Mouse (Mus musculus): ENCODE results near the gene Rps12. TPM values are rescaled to one million over a fixed set of nuclear protein-coding genes. Genes with fewer than 3 reads are reported as not detected.

Rps12 gene
- 247 and 248 TPM in 2 replicates for polyA plus RNA-seq (2014; fragmentation: Nextera tagmentation; extraction: Ambion mirVana)

- H3K27me3 ChIP-seq (ENCODE audit: control insufficient read depth, insufficient read depth, low read length), result no peaks in the 10 kb centered on the region
- H3K27ac ChIP-seq (ENCODE audit: low read length), result peak within 1 kb of the TSS; percentile 91
- peaks cover 13% of the 10 kb centered on the region for H3K4me1 ChIP-seq (ENCODE audit: control insufficient read depth, insufficient read depth, low read length)
- peaks cover 33% of the 10 kb centered on the region for H3K36me3 ChIP-seq (ENCODE audit: control insufficient read depth, insufficient read depth, low read length)
- peak within 1 kb of the TSS; percentile 88 for H3K4me2 ChIP-seq (replicated peaks; ENCODE audit: low read depth, low read length)
- no peaks in the 10 kb centered on the region for H3K9me3 ChIP-seq (ENCODE audit: control insufficient read depth, low read depth, low read length)
- ATAC-seq (ENCODE audit: insufficient number of reproducible peaks, insufficient read depth, low FRiP score, low read depth), result peak; percentile 96
- peak within 1 kb of the TSS; percentile 82 for H3K4me3 ChIP-seq (ENCODE audit: low read depth, low read length)
- peak within 1 kb of the TSS; percentile 84 for H3K9ac ChIP-seq (replicated peaks; ENCODE audit: low read depth, low read length)
- under 1% methylated on average over 51 of the region's 51 CpGs for WGBS
Observed at GRCm38 (mm10) chr10:23787062-23787821, at the start of gene Rps12. Gene Rps12 (minus strand): TSS chr10:23787275.

GRCm38 (mm10) chr10:23836003-23836964, 49.2 kb upstream of the Rps12 start:
- Histone ChIP-seq H3K4me3 (ENCODE audit: low read depth, low read length) (no peak overlapping the region), H3K9ac (replicated peaks; ENCODE audit: low read depth, low read length) (no peak overlapping the region), H3K9me3 (ENCODE audit: control insufficient read depth, low read depth, low read length) (no peaks in the 10 kb centered on the region), H3K4me2 (replicated peaks; ENCODE audit: low read depth, low read length) (no peak overlapping the region), H3K36me3 (ENCODE audit: control insufficient read depth, insufficient read depth, low read length) (no peaks in the 10 kb centered on the region), H3K27ac (ENCODE audit: low read length) (no peak overlapping the region), H3K4me1 (ENCODE audit: control insufficient read depth, insufficient read depth, low read length) (no peaks in the 10 kb centered on the region), H3K27me3 (ENCODE audit: control insufficient read depth, insufficient read depth, low read length) (no peaks in the 10 kb centered on the region)
- ATAC-seq (ENCODE audit: insufficient number of reproducible peaks, insufficient read depth, low FRiP score, low read depth), result no peak
- WGBS, result 58% methylated on average over 9 of the region's 9 CpGs

- Histone ChIP-seq H3K36me3 (ENCODE audit: control insufficient read depth, insufficient read depth, low read length) (peaks cover 16% of the 10 kb centered on the region), H3K4me1 (ENCODE audit: control insufficient read depth, insufficient read depth, low read length) (no peaks in the 10 kb centered on the region), H3K4me3 (ENCODE audit: low read depth, low read length) (no peak overlapping the region), H3K9me3 (ENCODE audit: control insufficient read depth, low read depth, low read length) (no peaks in the 10 kb centered on the region), H3K9ac (replicated peaks; ENCODE audit: low read depth, low read length) (no peak overlapping the region), H3K27me3 (ENCODE audit: control insufficient read depth, insufficient read depth, low read length) (no peaks in the 10 kb centered on the region), H3K27ac (ENCODE audit: low read length) (no peak overlapping the region), H3K4me2 (replicated peaks; ENCODE audit: low read depth, low read length) (no peak overlapping the region)
- WGBS, result 87% methylated on average over 7 of the region's 7 CpGs
- no peak for ATAC-seq (ENCODE audit: insufficient number of reproducible peaks, insufficient read depth, low FRiP score, low read depth)
Observed at GRCm38 (mm10) chr10:23826516-23826915, 39.4 kb upstream of the Rps12 start.

GRCm38 (mm10) chr10:23816241-23816640, 29.2 kb upstream of the Rps12 start:
- ATAC-seq (ENCODE audit: insufficient number of reproducible peaks, insufficient read depth, low FRiP score, low read depth), result no peak
- Histone ChIP-seq H3K36me3 (ENCODE audit: control insufficient read depth, insufficient read depth, low read length) (no peaks in the 10 kb centered on the region; the same call in 1 of the 2 replicates), H3K4me1 (ENCODE audit: control insufficient read depth, insufficient read depth, low read length) (no peaks in the 10 kb centered on the region), H3K9me3 (ENCODE audit: control insufficient read depth, low read depth, low read length) (no peaks in the 10 kb centered on the region), H3K27ac (ENCODE audit: low read length) (no peak overlapping the region), H3K4me3 (ENCODE audit: low read depth, low read length) (no peak overlapping the region), H3K4me2 (replicated peaks; ENCODE audit: low read depth, low read length) (no peak overlapping the region), H3K27me3 (ENCODE audit: control insufficient read depth, insufficient read depth, low read length) (no peaks in the 10 kb centered on the region), H3K9ac (replicated peaks; ENCODE audit: low read depth, low read length) (no peak overlapping the region)
- 88% methylated on average over 7 of the region's 7 CpGs for whole genome bisulfite sequencing

GRCm38 (mm10) chr10:23815168-23815567, 28.1 kb upstream of the Rps12 start:
- Histone ChIP-seq H3K9me3 (ENCODE audit: control insufficient read depth, low read depth, low read length) (no peaks in the 10 kb centered on the region), H3K36me3 (ENCODE audit: control insufficient read depth, insufficient read depth, low read length) (no peaks in the 10 kb centered on the region; the same call in 1 of the 2 replicates), H3K27me3 (ENCODE audit: control insufficient read depth, insufficient read depth, low read length) (no peaks in the 10 kb centered on the region), H3K27ac (ENCODE audit: low read length) (no peak overlapping the region), H3K4me1 (ENCODE audit: control insufficient read depth, insufficient read depth, low read length) (no peaks in the 10 kb centered on the region), H3K9ac (replicated peaks; ENCODE audit: low read depth, low read length) (no peak overlapping the region), H3K4me3 (ENCODE audit: low read depth, low read length) (no peak overlapping the region), H3K4me2 (replicated peaks; ENCODE audit: low read depth, low read length) (no peak overlapping the region)
- ATAC-seq (ENCODE audit: insufficient number of reproducible peaks, insufficient read depth, low FRiP score, low read depth), result peak; percentile 61; the same call in 1 of the 2 replicates
- 50% methylated on average over 1 of the region's 1 CpGs for WGBS

GRCm38 (mm10) chr10:23812852-23813766, 26.0 kb upstream of the Rps12 start:
- Histone ChIP-seq H3K9ac (replicated peaks; ENCODE audit: low read depth, low read length) (no peak overlapping the region), H3K4me3 (ENCODE audit: low read depth, low read length) (no peak overlapping the region), H3K27me3 (ENCODE audit: control insufficient read depth, insufficient read depth, low read length) (no peaks in the 10 kb centered on the region), H3K36me3 (ENCODE audit: control insufficient read depth, insufficient read depth, low read length) (no peaks in the 10 kb centered on the region), H3K4me2 (replicated peaks; ENCODE audit: low read depth, low read length) (no peak overlapping the region), H3K4me1 (ENCODE audit: control insufficient read depth, insufficient read depth, low read length) (no peaks in the 10 kb centered on the region), H3K27ac (ENCODE audit: low read length) (no peak overlapping the region), H3K9me3 (ENCODE audit: control insufficient read depth, low read depth, low read length) (no peaks in the 10 kb centered on the region)
- WGBS, result 69% methylated on average over 11 of the region's 11 CpGs
- ATAC-seq (ENCODE audit: insufficient number of reproducible peaks, insufficient read depth, low FRiP score, low read depth), result no peak

- no peak overlapping the region for H3K27ac ChIP-seq (ENCODE audit: low read length)
- no peaks in the 10 kb centered on the region for H3K27me3 ChIP-seq (ENCODE audit: control insufficient read depth, insufficient read depth, low read length)
Observed at GRCm38 (mm10) chr10:23812438-23812759, 25.3 kb upstream of the Rps12 start.

More at GRCm38 (mm10) chr10:23812438-23812759, 25.3 kb upstream of the Rps12 start:
- Histone ChIP-seq H3K9ac (replicated peaks; ENCODE audit: low read depth, low read length) (no peak overlapping the region), H3K4me3 (ENCODE audit: low read depth, low read length) (no peak overlapping the region), H3K9me3 (ENCODE audit: control insufficient read depth, low read depth, low read length) (no peaks in the 10 kb centered on the region), H3K36me3 (ENCODE audit: control insufficient read depth, insufficient read depth, low read length) (no peaks in the 10 kb centered on the region), H3K4me2 (replicated peaks; ENCODE audit: low read depth, low read length) (no peak overlapping the region), H3K4me1 (ENCODE audit: control insufficient read depth, insufficient read depth, low read length) (no peaks in the 10 kb centered on the region)
- ATAC-seq (ENCODE audit: insufficient number of reproducible peaks, insufficient read depth, low FRiP score, low read depth), result no peak

Data from stomach, embryonic 14.5 days (tissue).